Mouse (Mus musculus) liver, adult 2 months (tissue): ENCODE data around the gene Lgalsl.

Experiments
- CTCF ChIP-seq: fragments of 200-500 bp; IDR thresholded peaks from 2 replicates; pipeline ENCODE4 v1.5.1; 2011; ENCODE audit warnings: low read depth, low read length, control low read depth
- POLR2A ChIP-seq: fragments of 200-500 bp; IDR thresholded peaks from 2 replicates; pipeline ENCODE4 v1.6.1; 2011; ENCODE audit warnings: low read length, control low read depth; ENCODE audit not compliant: insufficient read depth; ENCODE audit errors: extremely low read depth

DNA sequence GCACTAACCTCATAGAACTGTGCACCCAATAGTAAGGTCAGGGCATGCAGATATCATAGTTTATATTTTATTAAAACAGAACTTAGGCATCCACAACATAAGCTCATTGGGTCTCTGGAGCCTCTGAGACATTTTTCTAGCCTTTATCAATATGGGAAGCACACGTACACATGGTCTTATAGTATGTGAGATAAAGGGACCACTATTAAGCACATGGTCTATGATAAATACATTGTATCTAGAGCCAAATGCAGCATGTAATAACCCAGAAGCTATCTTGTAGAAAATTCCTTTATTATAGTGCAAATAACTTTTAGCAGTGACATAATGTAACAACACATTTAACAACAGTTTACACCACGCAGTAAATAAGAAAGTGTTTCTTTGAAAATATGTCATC lies 7.6 kb downstream of the Lgalsl start:
- no peak for TF ChIP-seq CTCF
- no peak for TF ChIP-seq POLR2A
